Mouse (Mus musculus): ENCODE measurements around the gene Zfp574.

DNA sequence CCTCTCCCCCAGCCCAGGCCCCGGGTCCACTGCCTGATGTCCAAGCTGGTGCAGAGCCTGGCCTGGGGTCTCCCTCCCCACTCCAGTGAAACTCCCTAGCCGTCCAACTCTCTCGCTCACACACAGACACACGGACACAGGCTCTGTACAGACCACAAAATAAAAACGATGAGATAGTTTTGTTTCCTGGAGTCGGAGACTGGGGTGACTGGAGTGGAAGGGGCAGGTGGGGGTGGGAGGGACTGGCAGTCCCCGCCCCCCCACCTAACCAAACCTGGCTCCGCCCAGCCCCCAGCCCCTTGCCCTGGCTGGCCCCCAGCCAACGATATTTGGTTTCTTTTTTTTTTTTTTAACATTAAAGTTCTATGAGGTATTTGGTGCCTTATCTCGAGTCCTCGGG, 16.6 kb downstream of the Zfp574 start:
- TF ChIP-seq CTCF (IDR thresholded peaks at IDR 0.05) = no peak
- no peak for TF ChIP-seq EP300 (IDR thresholded peaks at IDR 0.05)
